Mouse (Mus musculus): ENCODE results near the gene Rhox4g. TPM values are rescaled to one million over a fixed set of nuclear protein-coding genes. Genes with fewer than 3 reads are reported as not detected.

The Rhox4g gene
- polyA plus RNA-seq (2012): not detected in 2 replicates

DNA sequence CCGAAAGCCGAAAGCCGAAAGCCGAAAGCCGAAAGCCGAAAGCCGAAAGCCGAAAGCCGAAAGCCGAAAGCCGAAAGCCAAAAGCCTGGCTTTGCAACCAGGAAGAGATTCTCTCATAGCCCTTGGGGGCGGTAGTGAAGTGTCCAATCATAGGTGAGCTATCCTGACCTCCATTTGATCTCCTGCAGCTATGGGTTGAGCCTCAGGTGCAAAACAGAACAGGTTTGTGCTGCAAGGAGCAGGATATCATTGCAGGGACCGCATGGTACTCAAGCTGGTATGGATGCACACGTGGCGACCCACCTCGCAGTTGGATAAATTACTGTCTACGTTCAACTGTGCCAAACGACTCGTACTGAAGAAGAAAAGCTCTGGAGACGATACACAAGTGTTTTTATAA is at the start of gene Rhox4g:
Gene Rhox4g, minus strand, starts transcription at position 101 of the 400 bp plus-strand sequence.

DNA sequence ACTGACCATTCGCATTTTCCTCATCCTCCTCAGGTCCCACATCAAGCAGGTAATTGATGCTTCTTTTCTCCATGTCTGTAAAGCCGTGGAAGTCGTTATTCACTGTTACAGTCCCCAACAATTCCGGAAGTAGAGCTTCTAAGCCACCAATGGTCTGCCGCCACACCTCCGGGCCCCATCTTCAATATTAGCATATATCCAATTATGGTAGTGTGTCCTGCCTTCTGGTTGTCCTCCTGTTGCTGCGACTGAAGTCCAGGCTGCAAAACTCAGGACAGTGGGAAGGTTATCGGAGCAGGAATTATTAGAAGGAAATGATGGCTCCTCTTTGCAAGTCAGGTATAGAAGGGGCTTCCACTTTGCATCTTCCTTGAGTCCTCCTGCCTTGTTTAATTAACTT is 22.1 kb upstream of the Rhox4g start, which contains the start of gene Rhox2h:
Gene Rhox2h, minus strand, starts transcription at position 101 of the 400 bp plus-strand sequence.

DNA sequence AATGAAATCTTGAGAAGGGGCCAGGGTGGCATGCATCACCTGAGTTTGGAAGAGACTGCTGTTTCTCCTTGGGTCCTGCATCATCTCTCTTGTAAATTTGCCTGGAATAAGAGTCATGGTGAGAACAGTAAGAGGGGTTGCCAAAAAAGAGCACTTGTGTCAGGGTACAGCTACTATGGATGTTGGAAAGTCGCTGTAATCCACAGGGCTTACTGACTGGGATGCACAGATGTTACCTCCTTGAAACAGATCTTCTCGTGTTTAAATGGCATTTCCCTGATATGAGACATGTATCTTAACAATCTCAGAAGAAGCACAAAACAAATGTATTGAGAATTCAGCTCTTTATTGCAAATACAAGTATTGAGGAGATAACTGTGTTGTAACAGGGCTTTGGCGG is 17.5 kb upstream of the Rhox4g start, which contains the start of gene Rhox3h:
Gene Rhox3h, minus strand, starts transcription at position 101 of the 400 bp plus-strand sequence.

DNA sequence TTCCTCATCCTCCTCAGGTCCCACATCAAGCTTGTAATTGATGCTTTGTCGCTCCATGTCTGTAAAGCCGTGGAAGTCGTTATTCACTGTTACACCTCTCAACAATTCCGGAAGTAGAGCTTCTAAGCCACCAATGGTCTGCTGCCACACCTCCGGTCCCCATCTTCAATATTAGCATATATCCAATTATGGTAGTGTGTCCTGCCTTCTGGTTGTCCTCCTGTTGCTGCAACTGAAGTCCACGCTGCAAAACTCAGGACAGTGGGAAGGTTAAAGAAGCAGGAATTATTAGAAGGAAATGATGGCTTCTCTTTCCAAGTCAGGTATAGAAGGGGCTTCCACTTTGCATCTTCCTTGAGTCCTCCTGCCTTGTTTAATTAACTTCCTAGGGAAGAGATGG is 7.8 kb downstream of the Rhox4g start, which contains the start of gene Rhox2g:
Gene Rhox2g, minus strand, starts transcription at position 101 of the 400 bp plus-strand sequence.

DNA sequence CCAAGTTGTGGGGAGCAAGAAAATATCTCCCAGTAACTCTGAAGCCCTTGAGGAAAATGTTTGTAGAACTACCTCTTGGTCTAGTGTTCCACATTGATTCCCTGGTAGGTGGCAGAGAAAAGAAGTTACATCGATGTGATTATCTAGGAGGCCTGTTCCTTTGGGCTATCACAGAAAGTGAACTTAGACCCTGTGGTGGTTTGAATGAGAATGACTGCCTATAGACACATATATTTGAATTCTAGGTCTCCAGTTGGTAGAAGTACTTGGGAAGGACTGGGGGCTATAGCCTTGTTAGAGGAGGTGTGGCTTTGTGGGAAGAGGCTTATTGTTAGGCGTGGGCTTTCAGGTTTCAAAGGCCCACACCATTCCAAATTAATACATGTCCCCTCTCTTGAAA is 22.6 kb downstream of the Rhox4g start, which contains the start of gene Rhox3g:
Gene Rhox3g, minus strand, starts transcription at position 101 of the 400 bp plus-strand sequence.

DNA sequence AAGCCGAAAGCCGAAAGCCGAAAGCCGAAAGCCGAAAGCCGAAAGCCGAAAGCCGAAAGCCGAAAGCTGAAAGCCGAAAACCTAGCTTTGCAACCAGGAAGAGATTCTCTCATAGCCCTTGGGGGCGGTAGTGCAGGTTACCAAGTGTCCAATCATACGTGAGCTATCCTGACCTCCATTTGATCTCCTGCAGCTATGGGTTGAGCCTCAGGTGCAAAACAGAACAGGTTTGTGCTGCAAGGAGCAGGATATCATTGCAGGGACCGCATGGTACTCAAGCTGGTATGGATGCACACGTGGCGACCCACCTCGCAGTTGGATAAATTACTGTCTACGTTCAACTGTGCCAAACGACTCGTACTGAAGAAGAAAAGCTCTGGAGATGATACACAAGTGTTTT is 43.5 kb downstream of the Rhox4g start, which contains the start of gene Rhox4f:
Gene Rhox4f, minus strand, starts transcription at position 101 of the 400 bp plus-strand sequence.

Other genes with a start within 250 kb of the Rhox4g start
- not detected in 2 replicates for gene Rhox2b, start 239.3 kb downstream of the Rhox4g start, polyA plus RNA-seq (2012)
- not detected in 2 replicates for gene Rhox4b, start 218.8 kb downstream of the Rhox4g start, polyA plus RNA-seq (2012)
- gene Rhox2c, start 197.6 kb downstream of the Rhox4g start, polyA plus RNA-seq (2012): not detected in 2 replicates
- gene Rhox3c, start 192.7 kb downstream of the Rhox4g start, polyA plus RNA-seq (2012): not detected in 2 replicates
- not detected in 2 replicates for gene Rhox4c, start 171.0 kb downstream of the Rhox4g start, polyA plus RNA-seq (2012)
- not detected in 2 replicates for gene Rhox2d, start 157.9 kb downstream of the Rhox4g start, polyA plus RNA-seq (2012)
- not detected in 2 replicates for gene Rhox4d, start 137.0 kb downstream of the Rhox4g start, polyA plus RNA-seq (2012)
- not detected in 2 replicates for gene Rhox2e, start 120.9 kb downstream of the Rhox4g start, polyA plus RNA-seq (2012)
- gene Rhox3e, start 109.3 kb downstream of the Rhox4g start, polyA plus RNA-seq (2012): not detected in 2 replicates
- not detected in 2 replicates for gene Rhox4e, start 93.9 kb downstream of the Rhox4g start, polyA plus RNA-seq (2012)
- not detected in 2 replicates for gene Rhox2f, start 79.9 kb downstream of the Rhox4g start, polyA plus RNA-seq (2012)
- not detected in 2 replicates for gene Rhox3f, start 70.3 kb downstream of the Rhox4g start, polyA plus RNA-seq (2012)
- gene Rhox4f, start 43.6 kb downstream of the Rhox4g start, polyA plus RNA-seq (2012): not detected in 2 replicates
- gene Rhox3g, start 22.7 kb downstream of the Rhox4g start, polyA plus RNA-seq (2012): not detected in 2 replicates
- not detected in 2 replicates for gene Rhox2g, start 7.9 kb downstream of the Rhox4g start, polyA plus RNA-seq (2012)
- not detected in 2 replicates for gene Rhox3h, start 17.4 kb upstream of the Rhox4g start, polyA plus RNA-seq (2012)
- not detected in 2 replicates for gene Rhox2h, start 21.9 kb upstream of the Rhox4g start, polyA plus RNA-seq (2012)
- not detected in 2 replicates for gene Rhox5, start 153.5 kb upstream of the Rhox4g start, polyA plus RNA-seq (2012)
- not detected in 2 replicates for gene Rhox6, start 175.6 kb upstream of the Rhox4g start, polyA plus RNA-seq (2012)
- gene Rhox7a, start 180.4 kb upstream of the Rhox4g start, polyA plus RNA-seq (2012): not detected in 2 replicates
- not detected in 2 replicates for gene Rhox8, start 227.6 kb upstream of the Rhox4g start, polyA plus RNA-seq (2012)
- not detected in 2 replicates for gene Rhox7b, start 245.9 kb upstream of the Rhox4g start, polyA plus RNA-seq (2012)